Mouse (Mus musculus) cerebellum, adult 9-10 months (tissue): ENCODE measurements around the gene Qdpr.

ENCODE experiments used
- DNase-seq: peaks from one replicate; pipeline ENCODE4 v3.0.0; 2022

Qdpr gene

DNA sequence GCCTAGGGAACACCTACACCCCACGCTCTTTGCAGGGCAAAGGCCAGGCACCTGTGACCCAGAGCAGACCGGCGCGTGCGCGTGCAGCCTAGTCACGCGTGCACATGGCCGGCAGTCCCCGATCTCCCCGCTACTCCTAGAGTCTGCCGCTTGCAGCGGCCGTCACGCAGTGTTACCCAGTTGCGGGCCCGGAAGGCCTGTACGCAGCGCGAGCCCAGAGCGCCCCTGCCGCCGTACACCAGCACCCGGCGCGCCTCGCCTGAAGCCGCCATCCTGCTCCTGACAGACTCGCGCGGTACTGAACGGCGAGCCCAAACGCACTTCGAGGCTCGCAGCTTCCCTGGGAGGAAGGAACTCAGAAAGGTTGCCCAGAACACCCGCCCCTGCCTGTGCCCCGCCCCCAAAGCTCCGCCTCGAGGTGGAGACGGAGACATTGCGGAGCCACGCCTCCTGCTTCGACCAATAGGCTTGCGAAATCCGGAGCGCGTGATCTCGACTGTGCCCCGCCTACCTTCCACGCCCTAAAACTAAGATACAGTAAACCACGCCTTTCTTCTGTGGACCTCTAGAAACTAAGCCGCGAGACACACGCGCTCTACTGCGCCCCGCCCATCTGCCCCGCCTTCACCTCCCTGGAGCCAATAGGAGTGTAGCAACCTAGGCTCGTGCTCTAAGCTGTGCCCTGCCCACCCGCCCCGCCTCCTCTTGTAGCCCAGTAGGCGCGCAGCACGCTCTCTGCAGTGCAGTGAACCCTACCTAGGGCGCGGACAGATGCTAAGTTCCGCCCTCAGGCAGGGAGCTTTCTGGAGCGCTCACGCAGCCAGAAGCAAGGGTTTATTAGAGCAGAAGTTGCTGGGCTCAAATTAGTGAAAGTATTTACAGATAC is at the start of gene Qdpr:
Gene Qdpr (minus strand): TSS at position 406 of the 886 bp plus-strand sequence.
- peak; percentile 97 for DNase-seq

- DNase-seq, result no peak
Measured at GRCm38 (mm10) chr5:45497564-45497963, 47.5 kb upstream of the Qdpr start.

DNA sequence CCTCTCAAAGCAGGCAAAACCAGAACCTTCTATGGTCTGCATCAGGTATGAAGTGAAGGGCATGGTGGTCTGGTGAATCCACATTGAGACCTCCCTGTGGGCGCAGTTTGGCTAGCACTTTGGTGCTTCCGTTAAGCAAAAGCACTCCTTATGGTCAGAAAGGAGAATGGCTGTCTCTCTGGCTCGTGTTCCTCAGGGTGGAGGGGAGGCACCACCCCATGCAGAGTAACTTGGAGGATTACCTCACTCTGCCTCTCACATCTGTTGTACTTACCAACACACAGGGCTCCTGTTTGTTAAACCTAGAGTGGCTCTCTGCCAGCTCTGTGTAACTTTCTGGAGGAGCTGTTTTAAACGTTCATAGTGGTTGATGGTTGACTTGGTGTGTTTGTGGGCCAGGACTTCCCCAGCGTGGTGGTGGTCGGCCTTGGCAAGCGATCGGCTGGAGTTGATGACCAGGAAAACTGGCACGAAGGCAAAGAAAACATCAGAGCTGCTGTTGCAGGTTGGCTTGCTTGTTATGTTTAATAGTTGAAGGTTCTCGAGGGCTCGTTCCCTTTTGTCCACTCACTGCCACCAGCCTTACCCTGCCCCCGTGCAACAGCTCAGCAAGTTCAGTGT is 47.0 kb upstream of the Qdpr start:
- DNase-seq, result no peak

GRCm38 (mm10) chr5:45496479-45496878 is 46.4 kb upstream of the Qdpr start:
- DNase-seq, result no peak

DNA sequence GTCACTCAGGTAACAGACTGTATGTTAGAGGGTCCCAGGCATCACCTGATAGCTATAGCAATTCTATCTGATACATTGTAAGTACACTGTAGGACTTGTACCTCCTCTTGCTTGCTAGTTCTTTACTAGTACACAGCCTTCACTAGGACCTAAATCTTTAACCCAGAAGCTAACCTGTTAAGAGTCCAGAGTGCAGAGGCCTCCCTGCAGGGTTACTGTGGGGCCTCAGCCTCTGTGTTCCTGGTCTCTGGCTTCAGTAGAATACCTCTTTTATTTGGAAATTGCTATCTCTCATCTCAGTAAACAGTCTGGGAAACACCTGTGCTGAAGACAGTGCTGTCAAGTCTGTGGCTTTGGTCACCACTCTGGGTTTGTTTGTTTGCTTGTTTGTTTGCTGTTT is 46.0 kb upstream of the Qdpr start:
- DNase-seq, result no peak

DNA sequence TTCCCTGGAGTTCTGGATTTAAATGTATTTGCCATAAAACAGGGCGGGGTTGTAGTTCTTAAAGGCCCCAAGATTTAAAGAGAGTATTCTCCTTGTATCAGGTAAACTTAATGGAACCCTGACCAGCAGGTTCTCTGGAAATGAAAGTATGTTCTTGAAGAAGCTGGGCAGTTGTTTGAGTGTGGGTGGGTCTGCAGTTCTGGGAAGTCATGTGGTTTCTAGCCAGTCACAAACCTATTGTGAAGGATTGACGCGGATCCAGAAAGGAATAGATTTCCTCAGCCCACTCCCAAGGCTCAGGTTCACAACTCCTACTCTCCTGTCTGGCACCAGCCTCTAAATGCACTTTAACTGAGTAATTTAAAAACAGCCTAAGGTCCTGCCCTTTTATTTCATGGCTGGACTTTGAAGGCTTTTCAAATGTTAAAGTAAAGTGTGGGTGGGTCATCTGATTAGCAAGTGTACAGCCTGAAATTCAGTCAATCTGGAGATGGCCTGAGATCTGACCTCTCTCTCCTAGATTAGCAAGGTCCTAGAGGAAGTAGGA is 45.5 kb upstream of the Qdpr start:
- no peak for DNase-seq

- DNase-seq, result no peak
Measured at GRCm38 (mm10) chr5:45494093-45494755, 44.2 kb upstream of the Qdpr start.

GRCm38 (mm10) chr5:45493191-45494092 is 43.4 kb upstream of the Qdpr start, which contains the start of gene Lap3:
Gene Lap3 (plus strand): TSS chr5:45493374.
- peak; percentile 98 for DNase-seq

DNA sequence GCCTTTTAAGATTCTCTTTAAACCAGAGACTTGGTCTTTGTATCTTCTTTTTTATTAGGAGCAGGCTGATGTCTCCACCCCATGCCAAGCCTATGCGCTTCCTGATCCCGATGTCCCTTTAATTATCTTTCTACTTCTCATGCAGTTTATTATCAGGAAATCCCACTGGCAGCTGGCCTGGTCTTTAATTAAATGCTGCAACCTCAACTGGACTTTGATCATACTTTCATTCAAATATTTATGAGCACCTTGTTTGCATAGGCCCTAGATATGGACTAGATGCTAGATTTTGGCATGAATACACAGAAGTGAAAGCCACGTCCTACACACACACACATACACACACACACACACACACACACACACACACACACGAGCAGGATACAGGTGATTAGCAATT is 41.7 kb upstream of the Qdpr start:
- no peak for DNase-seq

- no peak for DNase-seq
Measured at GRCm38 (mm10) chr5:45483654-45484053, 33.6 kb upstream of the Qdpr start.

DNA sequence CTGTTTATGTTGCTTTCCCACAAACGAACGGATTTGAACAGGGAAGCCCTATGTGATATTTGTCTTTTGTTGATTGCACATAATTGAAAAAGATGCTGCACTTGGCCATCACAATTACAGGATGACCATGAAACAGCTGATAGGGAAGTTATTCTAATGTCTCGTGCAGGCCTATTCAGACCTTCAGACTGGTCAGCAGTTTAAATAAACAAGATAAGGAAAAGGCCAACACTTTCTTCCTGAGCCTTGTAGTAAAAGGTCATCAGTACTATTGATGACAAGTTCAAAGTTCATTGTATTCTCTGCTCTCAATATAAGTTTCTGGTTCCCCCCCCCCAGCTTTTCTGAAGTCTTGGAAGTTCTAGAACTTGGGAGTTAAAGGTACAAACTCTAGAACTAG is 32.6 kb upstream of the Qdpr start:
- DNase-seq, result no peak

DNA sequence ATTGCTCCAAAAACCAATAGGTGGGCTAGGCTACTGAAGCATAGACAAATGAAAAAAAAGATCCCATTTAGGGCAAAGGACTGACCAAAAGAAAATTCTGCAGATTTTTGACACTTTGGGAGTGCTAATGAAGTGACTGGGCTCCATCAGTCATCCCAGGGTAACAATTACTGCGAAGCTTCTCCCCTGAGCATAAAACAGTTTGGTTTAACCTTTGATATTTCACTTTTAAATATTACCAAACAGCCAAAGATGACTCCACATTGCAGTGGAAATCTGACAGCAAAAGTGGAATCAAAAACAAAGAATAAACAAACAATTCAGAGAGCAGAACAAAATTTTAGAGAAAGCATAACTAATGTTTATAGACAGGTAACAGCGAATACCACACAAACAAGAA is 31.1 kb upstream of the Qdpr start:
- DNase-seq, result no peak

- no peak for DNase-seq
Measured at GRCm38 (mm10) chr5:45480066-45480465, 30.0 kb upstream of the Qdpr start.

GRCm38 (mm10) chr5:45477601-45478000 is 27.6 kb upstream of the Qdpr start:
- no peak for DNase-seq

DNA sequence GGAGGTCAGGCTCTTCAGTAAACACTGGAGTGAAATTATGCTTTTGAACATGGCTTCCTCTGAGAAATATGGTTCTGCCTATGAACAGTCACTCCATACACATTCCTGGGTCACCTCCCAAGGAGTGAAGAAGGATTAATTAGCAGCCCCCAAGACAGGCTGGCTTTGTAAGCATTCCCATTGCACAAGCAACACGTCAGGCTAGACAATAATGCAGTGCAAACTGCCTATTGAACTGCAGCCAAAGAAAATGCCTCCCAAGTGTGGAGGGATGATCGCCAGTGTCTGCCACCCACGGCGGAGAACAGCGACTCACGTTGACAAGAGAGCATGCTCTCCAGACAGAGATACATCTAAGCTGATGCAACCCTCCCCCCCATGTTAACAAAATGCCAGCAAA is 26.3 kb upstream of the Qdpr start:
- DNase-seq, result no peak

DNA sequence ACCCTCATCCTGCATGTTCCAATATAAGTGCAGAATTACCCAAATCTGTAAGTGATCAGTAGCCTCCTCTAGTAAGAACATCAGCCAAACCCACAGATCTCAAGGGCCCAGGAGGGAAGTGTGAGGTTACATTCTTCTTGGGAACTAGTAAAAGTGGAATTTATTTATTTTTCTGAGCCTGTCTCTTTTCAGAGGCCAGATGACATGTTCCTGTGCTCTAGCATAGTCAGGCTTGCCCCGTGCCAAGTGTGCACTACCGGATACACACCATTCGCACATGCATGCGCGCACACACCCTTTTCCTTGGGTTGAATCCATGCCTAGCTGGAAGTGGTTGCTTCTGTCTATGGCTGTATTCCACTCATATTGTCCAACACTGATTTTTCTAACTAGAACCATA is 25.7 kb upstream of the Qdpr start:
- DNase-seq, result no peak

GRCm38 (mm10) chr5:45474758-45475157 is 24.7 kb upstream of the Qdpr start:
- DNase-seq, result no peak

GRCm38 (mm10) chr5:45474215-45474614 is 24.2 kb upstream of the Qdpr start:
- DNase-seq, result peak; percentile 74

- DNase-seq, result no peak
Measured at GRCm38 (mm10) chr5:45473521-45473920, 23.5 kb upstream of the Qdpr start.

- no peak for DNase-seq
Measured at GRCm38 (mm10) chr5:45472880-45473450, 22.9 kb upstream of the Qdpr start.

GRCm38 (mm10) chr5:45454456-45454855 is 4.4 kb upstream of the Qdpr start:
- DNase-seq, result no peak

DNA sequence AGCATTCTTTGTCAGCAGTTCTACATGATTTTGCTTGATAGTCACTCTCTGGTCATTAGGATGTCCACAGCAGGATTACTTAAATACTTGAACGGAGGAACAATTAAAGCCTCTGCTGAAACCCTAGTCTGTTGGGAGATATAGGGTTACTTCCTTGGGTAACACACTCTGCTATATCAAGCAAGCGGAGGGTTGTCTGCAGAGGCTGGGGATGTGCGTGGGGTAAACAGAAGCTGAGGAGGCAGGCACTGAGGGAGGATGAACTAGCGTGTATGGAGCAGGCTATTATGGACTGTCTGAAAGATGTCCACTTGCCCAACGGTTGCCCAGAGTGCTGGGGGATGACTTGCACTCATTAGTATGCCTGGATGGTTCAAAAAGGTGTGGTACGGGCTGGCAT is 3.4 kb upstream of the Qdpr start, which contains the start of gene Clrn2:
Gene Clrn2 (plus strand): TSS at position 301 of the 400 bp plus-strand sequence.
- DNase-seq, result no peak
